Mouse (Mus musculus): ENCODE results near the gene Apba3. TPM values are rescaled to one million over a fixed set of nuclear protein-coding genes. Genes with fewer than 3 reads are reported as not detected.

The Apba3 gene
- total RNA-seq, 2 experiments from 2014 or later = 104 to 123 TPM

DNA sequence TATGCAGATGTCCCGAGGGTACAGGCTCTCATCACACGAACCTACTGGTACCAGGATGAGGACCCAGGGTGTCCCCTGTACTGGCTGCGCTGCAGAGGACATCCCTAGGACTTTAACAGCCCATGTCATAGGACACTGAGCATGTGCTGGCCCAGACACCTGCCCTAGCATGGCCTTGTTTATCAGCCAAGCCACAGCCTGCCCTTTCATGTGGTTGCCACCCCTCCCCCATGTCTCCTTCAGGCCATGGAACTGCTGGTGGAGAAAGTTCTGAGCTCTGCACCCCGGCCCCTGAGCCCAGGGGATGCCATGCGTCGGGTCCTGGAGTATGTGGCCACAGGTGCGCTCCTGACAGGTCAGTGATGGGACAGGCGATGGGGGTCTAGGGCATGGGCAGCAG, 17.3 kb upstream of the Apba3 start:
- no peak for DNase-seq (ENCODE audit: low spot score in 2 of 2)

DNA sequence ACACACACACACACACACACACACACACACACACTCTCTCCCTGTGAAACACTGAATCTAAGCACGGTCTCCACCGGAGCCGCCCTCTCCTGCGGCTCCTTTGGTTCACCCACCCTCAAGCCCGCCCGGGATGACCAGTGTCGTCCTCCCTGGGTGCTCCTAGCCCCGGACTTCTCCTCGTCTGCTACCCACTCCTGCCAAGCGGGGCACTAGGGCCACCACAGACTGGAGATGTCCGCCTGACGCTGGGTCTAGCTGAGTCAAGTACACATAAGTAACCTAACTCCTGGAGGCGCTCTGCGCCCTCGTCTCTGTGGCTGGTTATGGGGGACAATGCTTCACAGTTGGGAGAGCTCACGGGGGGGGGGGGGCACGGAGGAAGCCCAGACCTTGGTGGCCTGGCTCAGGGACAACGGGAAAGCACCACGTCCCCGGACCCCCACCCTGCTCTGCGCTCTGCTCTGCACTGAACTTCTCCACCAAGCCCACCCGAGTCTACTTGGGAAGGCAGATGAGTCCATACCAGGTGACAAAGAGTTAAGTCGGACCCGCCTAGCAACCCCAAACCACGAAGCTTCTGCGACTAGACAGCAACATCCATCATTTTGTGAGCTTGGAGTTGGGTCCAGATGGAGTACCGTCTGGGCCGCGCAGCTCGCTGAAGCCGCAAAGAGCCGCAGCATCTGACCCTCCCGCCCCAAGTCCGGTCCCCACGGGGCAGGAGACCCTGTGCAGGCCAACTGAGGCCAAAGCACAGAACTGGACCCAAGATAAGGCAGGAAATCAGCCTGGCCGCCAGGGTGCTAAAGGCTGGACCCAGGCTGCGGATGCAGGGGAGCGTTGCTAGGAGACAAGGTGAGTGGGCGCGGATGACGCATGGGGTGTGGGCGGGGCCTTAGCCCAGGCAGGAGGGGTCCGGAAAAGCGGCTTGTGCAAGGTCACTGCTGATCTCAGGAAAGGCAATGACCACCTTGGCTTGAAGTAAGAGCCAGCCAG, 14.0 kb upstream of the Apba3 start, which contains the start of gene Matk:
Gene Matk (plus strand): TSS at position 512 of the 996 bp plus-strand sequence.
- DNase-seq (ENCODE audit: low spot score in 2 of 2) = peak in 1 of 2 experiments; percentile 56

DNA sequence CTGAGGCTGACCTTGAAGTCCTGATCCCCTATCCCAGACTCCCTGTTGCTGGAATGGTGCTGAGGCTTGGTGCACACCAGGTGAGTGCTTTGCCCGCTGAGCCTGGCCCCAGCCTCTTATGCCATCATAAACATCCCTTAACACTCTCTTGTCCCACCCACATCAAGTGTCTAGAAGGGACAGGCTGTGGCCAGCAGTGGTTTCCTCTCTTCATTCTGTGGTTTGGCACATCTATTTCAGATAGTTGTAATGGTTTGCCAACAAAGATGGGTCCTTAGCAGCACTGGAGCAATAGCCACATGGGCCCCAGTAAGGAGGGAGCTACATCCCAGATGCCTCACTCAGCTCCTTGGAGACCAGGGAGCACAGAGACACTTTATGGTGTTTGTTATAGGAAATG, 11.9 kb upstream of the Apba3 start:
- no peak for DNase-seq (ENCODE audit: low spot score in 2 of 2)

DNA sequence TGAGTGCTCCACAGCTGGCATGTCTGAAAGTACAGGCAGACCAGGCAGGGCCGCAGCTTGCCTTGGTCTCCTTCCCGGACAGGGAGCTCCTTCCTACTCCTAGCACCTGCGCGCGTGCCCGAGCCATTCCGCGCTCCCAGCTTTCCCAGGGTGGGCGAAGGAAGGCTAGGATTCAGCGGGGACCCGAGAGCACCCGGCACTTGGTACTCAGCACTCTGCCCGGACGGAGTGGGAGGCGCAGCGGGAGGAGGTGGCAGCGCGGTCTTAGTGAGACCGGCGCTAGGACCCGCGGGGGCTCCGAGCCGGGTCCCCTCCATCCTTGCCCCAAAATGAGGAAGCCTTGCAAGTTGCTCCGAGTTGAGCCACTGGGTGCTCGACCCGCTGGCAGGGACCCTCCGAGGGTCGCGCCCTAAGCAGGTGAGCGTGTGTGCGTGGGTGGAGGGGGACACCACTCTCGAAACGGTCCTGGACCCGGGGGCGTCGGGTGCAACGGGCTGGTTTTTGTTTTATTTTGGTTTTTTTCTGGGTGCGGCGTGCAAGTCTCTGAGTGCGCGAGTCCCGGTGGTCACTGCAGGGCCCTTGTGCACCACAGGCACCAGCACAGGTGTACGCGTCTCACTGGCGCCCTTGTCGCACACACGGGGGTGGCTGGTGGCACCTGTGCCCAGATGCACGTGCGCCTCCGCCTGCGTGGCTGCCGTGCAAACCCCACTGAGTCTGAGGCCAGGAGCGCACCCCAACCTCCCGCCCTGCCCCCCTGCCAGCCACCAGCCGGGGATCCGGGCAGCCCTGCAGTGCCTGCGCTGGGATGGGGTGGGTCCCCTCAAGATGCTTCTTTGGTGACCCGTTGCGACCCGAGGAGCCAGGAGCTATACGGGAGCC, 9.4 kb upstream of the Apba3 start:
- DNase-seq (ENCODE audit: low spot score in 2 of 2) = no peak

DNA sequence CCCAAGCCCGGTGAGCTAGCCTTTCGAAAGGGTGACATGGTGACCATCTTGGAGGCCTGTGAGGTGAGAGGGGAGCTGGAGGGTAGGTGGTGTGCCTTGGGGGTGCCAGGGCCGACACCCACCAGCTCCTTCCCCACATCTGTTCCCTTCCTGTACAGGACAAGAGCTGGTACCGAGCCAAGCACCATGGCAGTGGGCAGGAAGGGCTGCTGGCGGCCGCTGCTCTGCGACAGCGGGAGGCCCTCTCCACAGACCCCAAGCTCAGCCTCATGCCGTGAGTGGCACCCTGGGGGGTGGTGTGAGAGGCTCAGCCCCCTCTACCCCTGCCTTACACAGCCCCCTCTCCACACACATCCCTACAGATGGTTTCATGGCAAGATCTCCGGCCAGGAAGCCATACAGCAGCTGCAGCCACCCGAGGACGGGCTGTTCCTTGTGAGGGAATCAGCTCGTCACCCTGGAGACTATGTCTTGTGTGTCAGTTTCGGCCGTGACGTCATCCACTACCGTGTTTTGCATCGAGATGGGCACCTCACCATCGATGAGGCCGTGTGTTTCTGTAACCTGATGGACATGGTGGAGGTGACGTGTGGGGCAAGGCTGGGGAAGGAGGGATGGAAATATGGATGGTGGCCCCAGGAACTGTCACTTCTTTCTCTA, 7.4 kb upstream of the Apba3 start:
- no peak for DNase-seq (ENCODE audit: low spot score in 2 of 2)

DNA sequence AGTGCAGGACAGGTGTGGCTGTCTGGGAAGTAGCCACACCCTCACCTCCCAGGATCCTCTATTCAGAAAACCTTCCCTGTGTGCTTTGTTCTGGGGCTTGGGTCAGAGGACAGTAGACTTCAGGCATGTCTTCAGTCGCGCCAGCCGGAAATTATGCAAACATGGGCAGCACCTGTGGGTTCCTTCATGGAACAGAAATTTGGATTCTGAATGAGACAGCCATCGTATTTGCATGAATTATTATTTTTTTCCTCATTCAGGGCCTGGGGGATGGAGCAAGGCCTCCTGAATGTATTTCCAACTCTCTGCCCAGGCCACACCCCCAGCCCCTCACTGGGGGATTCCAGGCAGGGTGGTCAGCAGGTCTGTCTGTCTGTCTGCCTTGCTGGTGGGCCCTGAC, 5.7 kb upstream of the Apba3 start:
- no peak for DNase-seq (ENCODE audit: low spot score in 2 of 2)

DNA sequence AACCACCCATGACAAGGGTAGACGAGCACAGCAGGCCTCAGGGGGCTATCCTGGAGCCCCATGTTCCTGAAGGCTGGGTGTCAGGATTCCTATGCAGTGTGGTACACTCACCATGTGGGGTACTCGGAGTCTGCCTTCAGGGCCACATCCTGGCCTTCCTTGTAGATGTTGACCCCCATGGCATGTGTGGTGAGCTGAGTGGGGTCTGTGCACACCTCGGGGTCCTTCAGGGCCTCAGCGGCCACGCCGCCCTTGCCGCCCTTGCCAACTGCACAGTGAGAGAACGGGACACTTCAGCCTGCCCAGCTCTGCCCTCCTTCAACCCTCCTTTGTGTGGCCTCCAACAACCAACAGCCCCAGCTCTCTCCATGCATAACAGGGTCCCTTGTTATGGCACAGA, 1.2 kb upstream of the Apba3 start:
- no peak for DNase-seq (ENCODE audit: low spot score in 2 of 2)

DNA sequence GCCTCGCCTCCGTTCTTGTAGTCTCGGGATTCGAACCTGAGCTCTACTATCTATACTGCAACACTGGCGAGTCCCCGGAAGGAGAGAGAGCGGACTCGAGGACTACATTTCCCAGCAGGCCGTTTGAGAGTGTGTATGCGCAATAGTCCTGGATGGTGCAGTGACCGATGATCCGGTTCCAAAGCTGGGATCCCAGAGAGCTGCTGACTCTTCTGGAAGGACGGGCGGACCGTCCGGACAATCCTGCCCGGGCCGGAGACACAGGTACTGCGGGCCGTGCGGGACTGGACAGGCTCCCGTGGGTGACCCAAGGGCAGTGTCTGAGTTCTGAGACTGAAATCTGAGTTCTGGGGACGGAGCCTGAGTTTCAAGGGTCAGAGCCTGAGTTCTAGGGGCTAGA, 1.3 kb downstream of the Apba3 start:
- DNase-seq (ENCODE audit: low spot score in 2 of 2) = peak; percentile 70 to 81

DNA sequence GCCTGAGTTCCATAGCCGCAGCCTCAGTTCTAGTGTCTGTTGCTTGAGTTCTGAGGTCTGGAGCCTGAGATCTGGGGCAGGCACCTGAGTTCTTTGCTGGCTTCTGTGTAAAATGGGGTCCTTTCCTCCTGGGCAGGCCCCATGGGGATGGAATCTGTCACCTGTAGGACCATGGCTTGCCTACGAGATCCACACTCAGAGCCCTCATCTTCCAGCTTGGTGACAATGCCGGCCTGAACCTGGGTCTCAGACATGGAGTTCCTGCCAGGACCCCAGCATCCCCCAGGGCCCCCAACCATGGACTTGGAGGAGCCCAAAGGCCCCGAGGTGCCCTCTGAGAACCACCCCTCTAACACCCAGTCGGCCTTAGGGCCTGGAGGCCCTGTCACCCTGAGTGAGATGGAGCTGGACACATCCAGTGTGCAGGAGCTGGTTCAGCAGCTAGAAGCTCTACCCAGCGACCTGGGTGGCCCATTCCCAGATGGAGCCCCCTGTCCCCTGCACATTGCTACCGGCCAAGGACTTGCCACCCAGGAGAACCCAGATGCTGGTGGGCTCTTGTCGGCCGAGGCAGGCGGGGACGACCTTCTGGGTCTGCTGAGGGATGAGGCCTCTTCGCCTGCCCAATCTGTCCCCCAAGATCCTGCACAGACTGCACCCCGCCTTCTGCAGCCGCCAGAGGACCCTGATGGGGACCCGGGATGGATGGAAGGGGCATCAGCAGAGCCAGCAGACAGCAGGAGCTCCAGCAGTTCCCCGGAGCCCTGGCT, 2.1 kb downstream of the Apba3 start:
- DNase-seq (ENCODE audit: low spot score in 2 of 2) = no peak

DNA sequence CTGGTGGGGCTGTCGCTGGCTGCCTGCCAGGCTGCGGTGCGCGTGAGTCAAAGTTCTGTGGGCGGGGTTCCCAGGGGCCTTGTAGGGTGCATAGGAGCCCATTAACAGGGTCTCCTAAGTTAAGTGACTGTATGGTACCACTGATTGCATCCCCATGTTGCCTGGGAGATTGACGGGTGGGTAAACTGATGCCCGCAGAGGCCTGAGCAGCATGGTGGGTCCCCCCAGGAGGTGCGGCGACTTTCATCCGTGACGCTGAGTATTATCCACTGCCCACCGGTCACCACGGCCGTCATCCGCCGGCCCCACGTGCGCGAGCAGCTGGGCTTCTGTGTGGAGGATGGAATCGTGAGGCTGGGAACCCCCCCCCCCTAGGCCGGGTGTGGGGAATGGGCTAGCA, 5.6 kb downstream of the Apba3 start:
- no peak for DNase-seq (ENCODE audit: low spot score in 2 of 2)

DNA sequence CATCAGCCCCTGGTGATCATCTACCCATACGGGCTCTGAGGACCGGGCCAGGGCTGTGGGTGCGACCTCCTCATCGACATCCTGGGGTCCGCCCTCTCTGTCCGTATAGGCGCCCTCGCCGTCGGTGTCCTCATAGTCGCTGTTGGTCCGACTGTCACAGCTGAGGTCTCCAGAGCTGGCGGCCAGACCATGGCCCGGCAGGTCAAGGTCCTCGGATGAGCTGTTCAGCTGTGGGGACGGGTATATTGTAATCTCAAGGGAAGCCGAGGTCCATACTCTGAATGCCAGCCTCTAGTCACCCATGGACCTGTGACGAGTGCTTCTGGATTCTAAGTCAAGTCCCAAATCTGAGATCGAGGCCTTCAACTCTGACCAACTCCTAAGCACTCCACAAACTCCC, 7.1 kb downstream of the Apba3 start:
- DNase-seq (ENCODE audit: low spot score in 2 of 2) = no peak

DNA sequence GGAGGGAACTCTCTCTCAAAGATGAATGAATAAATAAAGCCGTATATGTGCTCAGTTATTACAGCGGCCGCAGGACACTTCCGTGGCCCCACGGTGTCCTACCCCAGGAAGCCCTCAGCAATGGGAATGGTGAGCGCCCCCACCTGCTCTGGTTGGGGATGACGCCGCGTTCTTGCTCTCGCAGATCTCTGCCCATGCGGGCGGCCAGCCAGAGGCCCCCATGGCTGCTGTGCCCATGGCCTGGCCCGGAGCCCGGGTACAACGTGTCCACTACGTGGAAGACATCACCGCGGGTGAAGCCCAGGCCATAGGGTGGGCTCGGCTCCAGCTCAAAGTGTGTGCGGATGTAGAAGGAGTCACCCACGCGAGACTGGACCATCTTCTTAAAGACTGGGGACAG, 10.9 kb downstream of the Apba3 start:
- DNase-seq (ENCODE audit: low spot score in 2 of 2) = no peak

DNA sequence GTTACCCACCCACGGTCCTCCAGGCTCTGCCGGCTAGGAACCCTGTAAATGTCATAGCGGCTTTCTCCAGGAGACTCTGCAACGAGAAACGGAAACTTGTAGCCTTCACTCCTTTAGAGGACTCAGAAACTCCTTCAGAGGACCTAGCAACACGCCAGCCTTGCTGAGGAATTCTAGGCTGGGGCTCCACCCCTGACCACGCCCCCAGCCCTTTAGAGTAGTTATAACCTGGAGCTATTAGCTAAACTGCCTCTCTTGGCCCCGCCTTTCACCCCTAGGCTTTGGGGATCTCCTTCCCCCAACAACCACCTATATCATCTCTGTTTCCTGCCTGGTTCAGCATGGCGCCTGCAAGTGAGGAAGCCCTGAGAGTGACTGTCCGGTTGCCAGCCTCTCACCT, 12.7 kb downstream of the Apba3 start:
- no peak for DNase-seq (ENCODE audit: low spot score in 2 of 2)

DNA sequence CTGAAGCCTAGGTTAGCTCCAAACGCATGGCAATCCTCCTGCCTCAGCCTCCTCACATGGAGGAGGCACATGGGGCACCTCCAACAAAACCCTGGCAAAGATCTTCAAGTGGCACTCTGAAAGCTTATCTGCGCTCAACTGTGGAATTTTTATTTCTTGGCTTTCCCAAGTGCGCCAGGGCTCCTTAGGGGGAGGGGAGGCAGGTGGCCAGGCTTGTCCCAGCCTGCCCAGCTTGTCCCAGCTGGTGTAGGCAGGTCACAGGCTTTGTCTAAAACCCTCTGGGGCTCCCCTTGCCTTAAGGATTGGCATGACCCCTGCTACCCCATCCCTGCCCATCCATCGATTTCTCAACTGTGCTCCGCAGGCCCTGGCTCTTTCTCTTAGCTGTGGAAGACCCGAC, 17.4 kb downstream of the Apba3 start:
- DNase-seq (ENCODE audit: low spot score in 2 of 2) = no peak

DNA sequence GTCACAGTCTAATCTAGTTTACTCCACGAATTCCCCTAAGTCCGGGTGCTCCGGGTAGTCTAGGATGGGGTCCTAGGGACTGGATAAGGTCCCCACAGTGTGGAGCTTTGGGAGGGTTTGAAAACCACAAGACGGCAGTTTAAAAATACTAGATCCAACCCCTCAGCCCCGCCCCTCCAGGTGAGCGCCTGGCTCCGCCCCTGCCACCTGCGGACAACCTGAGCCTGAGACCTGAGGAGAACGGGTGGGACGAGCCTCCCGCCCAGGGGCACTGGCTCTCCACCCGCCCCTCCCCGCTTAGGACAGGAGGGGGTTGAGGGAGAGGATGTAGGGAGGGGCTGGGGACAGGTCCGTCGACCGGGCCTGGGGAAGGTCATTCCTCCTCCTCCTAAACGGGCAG, 18.0 kb downstream of the Apba3 start:
- DNase-seq (ENCODE audit: low spot score in 2 of 2) = no peak

DNA sequence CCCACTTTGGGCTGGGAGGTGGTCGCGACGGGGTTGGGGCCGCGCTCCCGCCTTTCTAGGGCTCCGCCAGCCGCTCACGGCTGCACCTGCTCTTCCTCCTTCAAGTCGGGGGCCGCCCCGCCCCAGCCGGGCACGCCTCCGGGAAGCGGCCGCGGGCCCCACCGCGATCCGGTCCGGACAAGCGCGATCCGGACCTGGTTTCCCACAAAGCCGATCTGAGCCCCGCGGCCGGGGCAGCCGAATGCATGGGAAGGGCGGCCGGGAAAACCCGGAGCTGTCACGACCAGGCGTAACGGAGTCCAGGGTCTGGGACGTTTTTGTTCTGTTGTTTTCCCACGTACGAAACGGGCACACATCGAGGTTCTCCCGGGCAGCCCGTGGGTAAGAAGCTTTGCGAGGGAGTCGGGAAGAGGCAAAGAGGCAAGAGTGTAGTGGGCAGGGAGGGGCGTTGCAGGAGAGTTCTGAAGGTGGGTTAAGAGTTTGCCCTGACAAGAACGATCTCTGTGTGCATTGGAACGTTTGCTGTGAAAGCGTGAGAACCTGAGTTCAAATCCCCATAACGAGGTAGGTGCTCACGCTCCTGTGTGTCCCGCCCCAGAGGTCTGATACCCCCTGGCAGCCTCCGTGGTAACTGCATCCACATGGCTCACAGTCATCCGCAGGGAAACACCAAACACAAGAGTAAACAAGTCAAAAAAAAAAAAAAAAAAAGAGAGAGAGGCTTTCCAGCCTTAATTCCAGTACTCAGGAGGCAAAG, 19.1 kb downstream of the Apba3 start:
- peak; percentile 84 to 92 for DNase-seq (ENCODE audit: low spot score in 2 of 2)

DNA sequence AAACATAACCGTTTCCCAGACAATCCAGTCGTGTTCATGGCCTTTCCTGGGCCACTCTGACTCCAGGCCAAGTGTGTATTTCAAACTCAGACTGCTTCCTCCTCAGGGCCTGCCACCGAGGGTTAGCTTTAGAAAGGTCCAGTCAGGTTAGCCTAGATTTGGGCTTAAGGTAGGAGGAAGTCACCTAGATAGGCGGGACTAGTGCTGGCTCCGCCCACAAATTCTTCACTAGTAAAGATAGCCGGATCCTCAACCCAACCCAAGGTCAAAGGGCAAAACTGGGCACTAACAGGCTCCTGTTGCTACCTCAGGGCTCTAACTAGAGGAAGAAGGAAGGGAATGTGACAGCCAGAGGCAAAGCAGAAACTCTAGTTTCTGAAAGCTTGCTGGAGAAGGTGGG, 19.8 kb downstream of the Apba3 start:
- no peak for DNase-seq (ENCODE audit: low spot score in 2 of 2)

DNA sequence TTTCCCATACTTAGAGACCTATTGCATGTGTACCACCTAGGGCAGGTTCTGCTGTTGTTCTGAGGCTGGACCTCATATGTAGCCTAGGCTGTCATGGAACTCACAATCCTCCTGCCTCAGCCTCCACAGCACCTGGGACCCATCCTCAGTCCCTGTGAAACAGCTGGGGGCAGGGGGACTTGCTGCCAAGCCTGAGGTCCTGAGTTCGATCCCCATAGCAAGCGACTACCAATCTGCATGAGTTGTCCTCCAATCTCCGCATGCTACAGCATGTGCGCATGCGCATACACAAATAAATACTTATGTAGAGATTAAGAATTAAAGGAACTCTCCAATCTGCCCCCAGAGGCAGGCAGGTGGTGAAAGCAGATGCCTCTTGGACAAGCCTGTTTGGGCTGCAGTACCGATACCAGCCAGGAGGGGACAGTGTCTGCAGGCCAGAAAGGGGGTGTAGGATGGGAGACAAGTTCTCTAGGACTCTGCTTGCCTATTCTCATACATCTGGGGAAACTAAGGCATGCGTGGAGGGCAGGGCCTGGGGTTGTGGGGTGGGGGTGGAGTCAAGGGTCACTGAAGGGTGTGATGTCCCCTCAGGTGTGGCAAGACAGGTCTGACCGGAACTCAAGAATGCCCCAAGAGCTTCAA, 20.9 kb downstream of the Apba3 start:
- DNase-seq (ENCODE audit: low spot score in 2 of 2) = peak in 1 of 2 experiments; percentile 60

DNA sequence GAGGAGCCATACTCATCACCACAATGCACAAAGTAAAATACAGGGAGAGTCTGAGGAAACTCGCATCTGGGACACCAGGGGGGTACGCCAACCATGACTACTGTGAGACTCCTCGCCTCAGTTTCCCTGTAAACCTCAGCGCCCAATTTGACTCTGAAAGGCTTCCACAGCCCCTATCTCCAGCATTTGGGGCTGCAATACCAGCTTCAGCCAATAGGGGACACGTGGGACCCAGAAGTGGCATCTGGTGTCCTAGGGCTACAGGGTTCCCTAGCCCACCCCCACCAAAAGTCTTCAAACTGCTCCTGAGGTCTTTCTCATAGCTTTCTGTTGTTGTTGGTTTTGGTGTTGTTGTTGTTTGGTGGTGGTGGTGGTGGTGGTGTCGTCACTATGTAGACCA, 21.8 kb downstream of the Apba3 start:
- DNase-seq (ENCODE audit: low spot score in 2 of 2) = peak in 1 of 2 experiments; percentile 49

All from adrenal gland, adult 18-20 months (tissue).